Mouse (Mus musculus): Measurements from ENCODE around the gene Kcnn1.
"Not testable (repeated sequence)": the region's sequence is repeated elsewhere in the genome, so short reads cannot be mapped to it uniquely, and the experiment has no call there.

The Kcnn1 gene

GRCm38 (mm10) chr8:70843214-70843773 is 19.8 kb downstream of the Kcnn1 start:
- in situ Hi-C loops (cut with MboI, MseI), result loop anchor here (5.0 kb wide), 1 partner anchor 76 kb away; no protein-coding TSS in a partner anchor

GRCm38 (mm10) chr8:70842484-70842883 is 20.6 kb downstream of the Kcnn1 start:
- in situ Hi-C loops (cut with MboI, MseI), result loop anchor here (5.0 kb wide), 1 partner anchor 75 kb away; no protein-coding TSS in a partner anchor

GRCm38 (mm10) chr8:70841147-70842072 is 21.6 kb downstream of the Kcnn1 start:
- in situ Hi-C loops (cut with MboI, MseI), result loop anchor here (5.0 kb wide), 1 partner anchor 74 kb away; no protein-coding TSS in a partner anchor

- in situ Hi-C loops (cut with MboI, MseI), result loop anchor here (5.0 kb wide), 1 partner anchor 73 kb away; no protein-coding TSS in a partner anchor
These were observed 22.5 kb downstream of the Kcnn1 start for GRCm38 (mm10) chr8:70840590-70840989.

GRCm38 (mm10) chr8:70839408-70840351 is 23.4 kb downstream of the Kcnn1 start, which contains the start of gene Arrdc2:
Arrdc2 (minus strand) TSS chr8:70839720.
- in situ Hi-C loops (cut with MboI, MseI), result loop anchor here (5.0 kb wide), 1 partner anchor 72 kb away; no protein-coding TSS in a partner anchor

GRCm38 (mm10) chr8:70838654-70839407 is 24.2 kb downstream of the Kcnn1 start:
- in situ Hi-C loops (cut with MboI, MseI), result no loop called here

GRCm38 (mm10) chr8:70836666-70837065 is 26.4 kb downstream of the Kcnn1 start:
- in situ Hi-C loops (cut with MboI, MseI), result no loop called here

GRCm38 (mm10) chr8:70834071-70834470 is 29.0 kb downstream of the Kcnn1 start:
- in situ Hi-C loops (cut with MboI, MseI), result no loop called here

GRCm38 (mm10) chr8:70833520-70833919 is 29.5 kb downstream of the Kcnn1 start:
- in situ Hi-C loops (cut with MboI, MseI), result no loop called here

- in situ Hi-C loops (cut with MboI, MseI), result no loop called here
These were observed 30.0 kb downstream of the Kcnn1 start for GRCm38 (mm10) chr8:70833018-70833482.

- in situ Hi-C loops (cut with MboI, MseI), result no loop called here
These were observed 30.7 kb downstream of the Kcnn1 start for GRCm38 (mm10) chr8:70832371-70832770.

GRCm38 (mm10) chr8:70831517-70831916 is 31.5 kb downstream of the Kcnn1 start:
- in situ Hi-C loops (cut with MboI, MseI), result no loop called here

GRCm38 (mm10) chr8:70827796-70828195 is 35.3 kb downstream of the Kcnn1 start:
- in situ Hi-C loops (cut with MboI, MseI), result loop anchor here (5.0 kb wide), 1 partner anchor 115 kb away; no protein-coding TSS in a partner anchor

GRCm38 (mm10) chr8:70827010-70827409 is 36.0 kb downstream of the Kcnn1 start:
- in situ Hi-C loops (cut with MboI, MseI), result loop anchor here (5.0 kb wide), 1 partner anchor 115 kb away; no protein-coding TSS in a partner anchor

GRCm38 (mm10) chr8:70825816-70826215 is 37.2 kb downstream of the Kcnn1 start:
- in situ Hi-C loops (cut with MboI, MseI), result loop anchor here (5.0 kb wide), 1 partner anchor 114 kb away; no protein-coding TSS in a partner anchor

GRCm38 (mm10) chr8:70823802-70824201 is 39.3 kb downstream of the Kcnn1 start:
- in situ Hi-C loops (cut with MboI, MseI), result no loop called here

- in situ Hi-C loops (cut with MboI, MseI), result not testable (repeated sequence)
These were observed 40.5 kb downstream of the Kcnn1 start for GRCm38 (mm10) chr8:70822594-70822993.

GRCm38 (mm10) chr8:70821992-70822391 is 41.1 kb downstream of the Kcnn1 start:
- in situ Hi-C loops (cut with MboI, MseI), result no loop called here

GRCm38 (mm10) chr8:70821399-70821962 is 41.6 kb downstream of the Kcnn1 start:
- in situ Hi-C loops (cut with MboI, MseI), result no loop called here
